Mouse (Mus musculus) bone marrow macrophage, adult 2 months (primary cell): Measurements from ENCODE around the gene Numb.

ENCODE experiments used
- CTCF ChIP-seq: IDR thresholded peaks from 2 replicates; pipeline ENCODE4 v1.5.1; 2012; ENCODE audit warnings: low read depth, mild to moderate bottlenecking, low read length, moderate library complexity
- POLR2A ChIP-seq: IDR thresholded peaks from 2 replicates; pipeline ENCODE4 v1.6.1; 2012; ENCODE audit warnings: mild to moderate bottlenecking, low read depth, low read length, borderline replicate concordance

DNA sequence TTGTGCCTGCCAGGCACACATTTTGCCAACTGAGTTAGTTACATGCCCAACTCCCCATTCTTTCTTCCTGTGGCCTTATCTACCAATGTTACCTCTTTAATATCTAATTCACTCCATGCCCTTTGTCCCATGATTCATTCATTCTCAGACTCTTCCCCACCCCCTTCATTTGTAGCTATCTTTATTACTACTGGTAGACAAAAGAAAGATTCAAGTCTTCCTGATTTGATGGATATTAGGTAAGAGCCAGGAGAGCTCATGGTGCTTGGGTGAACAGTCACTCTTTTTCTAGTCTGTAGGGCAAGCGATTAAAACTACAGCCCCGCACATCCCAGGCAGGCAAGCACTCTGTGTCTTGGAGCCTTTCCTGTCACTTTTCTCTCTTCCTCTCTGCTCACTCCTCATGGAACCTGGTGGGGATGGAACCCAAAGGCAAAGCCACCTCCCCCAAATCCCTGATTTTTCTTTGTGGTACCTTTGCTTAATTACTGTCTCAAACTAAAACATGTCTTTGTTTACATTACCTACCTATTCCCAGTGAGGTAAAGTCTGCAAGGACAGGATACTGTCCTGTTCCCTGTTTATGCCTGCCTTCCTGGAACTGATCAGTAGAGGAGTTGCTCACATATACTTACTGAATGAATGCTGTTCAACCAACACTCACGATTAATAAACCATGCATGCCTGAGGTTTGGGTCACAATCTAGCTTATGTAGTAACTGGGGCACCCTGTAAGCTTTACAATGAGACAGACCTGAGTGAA lies 78.9 kb downstream of the Numb start:
- TF ChIP-seq CTCF (no peak), POLR2A (no peak)
